Mouse (Mus musculus): Measurements from ENCODE around the gene Ubtf.

- TF ChIP-seq CTCF (IDR thresholded peaks at IDR 0.05; ENCODE audit: insufficient read depth, low read depth, low read length) (no peak), POLR2A (IDR thresholded peaks at IDR 0.05; ENCODE audit: insufficient read depth, low read depth, low read length) (no peak)
Measured at GRCm38 (mm10) chr11:102333061-102333460, 13.5 kb upstream of the Ubtf start.

All from olfactory bulb, adult 2 months (tissue).